ENCODE assay signal across 18 mouse cellular contexts in genomic region chr2:110351843-110352251, GRCm38 (mm10). TPM values are rescaled to one million over a fixed set of nuclear protein-coding genes. Genes with fewer than 3 reads are reported as not detected.
A peak's percentile ranks its signal among the peaks of the same experiment; 100 is the strongest.
DNase-seq lines count a peak whose midpoint lies in the region; ATAC-seq and TF ChIP-seq lines count a peak whose summit lies in the region.
"Had no signal": no experiment of that assay in that cellular context is flagged by ENCODE, and none has a peak within 500 bp of the region (broad histone marks: within the 10 kb centered on the region; RNA-seq: fewer than 3 reads in every experiment).

No protein-coding gene starts in this region.

- H3K27me3 ChIP-seq in forebrain, embryonic 13.5 days, result no peaks in the 10 kb centered on the region
- no peaks in the 10 kb centered on the region for H3K27me3 ChIP-seq in forebrain, embryonic 10.5 days (ENCODE audit: poor library complexity, severe bottlenecking)
- H3K27me3 ChIP-seq in lung, embryonic 14.5 days (ENCODE audit: insufficient read depth, low read length), result no peaks in the 10 kb centered on the region
- no peaks in the 10 kb centered on the region for H3K27me3 ChIP-seq in hindbrain, embryonic 12.5 days
- H3K27me3 ChIP-seq in midbrain, postnatal 0 days (ENCODE audit: insufficient read depth, low read length), result no peaks in the 10 kb centered on the region
- H3K27me3 ChIP-seq: embryonic facial prominence, embryonic 12.5 days; liver, embryonic 15.5 days; neural tube, embryonic 13.5 days had no signal

- ATAC-seq in forebrain, embryonic 13.5 days, result peak; percentile 30; the same call in 1 of the 2 replicates
- ATAC-seq in lung, embryonic 14.5 days (ENCODE audit: insufficient read depth), result no peak
- ATAC-seq in hindbrain, embryonic 12.5 days (ENCODE audit: low FRiP score), result peak; percentile 81
- ATAC-seq in midbrain, postnatal 0 days (ENCODE audit: low FRiP score), result no peak; the same call in 1 of the 2 replicates
- ATAC-seq: intestine, embryonic 16.5 days had no signal

- no peak overlapping the region for H3K4me2 ChIP-seq in forebrain, embryonic 13.5 days
- no peak overlapping the region for H3K4me2 ChIP-seq in lung, embryonic 14.5 days
- no peak overlapping the region for H3K4me2 ChIP-seq in hindbrain, embryonic 12.5 days (replicated peaks)
- H3K4me2 ChIP-seq in midbrain, postnatal 0 days (ENCODE audit: low read depth, low read length, poor library complexity, severe bottlenecking), result no peak overlapping the region
- H3K4me2 ChIP-seq: embryonic facial prominence, embryonic 12.5 days; liver, embryonic 15.5 days; neural tube, embryonic 13.5 days had no signal

- 43% methylated on average over 5 of the region's 5 CpGs for WGBS in forebrain, embryonic 13.5 days
- WGBS in forebrain, embryonic 10.5 days, result 59% methylated on average over 5 of the region's 5 CpGs
- WGBS in lung, embryonic 14.5 days, result 52% methylated on average over 5 of the region's 5 CpGs
- 28% methylated on average over 5 of the region's 5 CpGs for WGBS in hindbrain, embryonic 12.5 days
- WGBS in midbrain, postnatal 0 days, result 33% methylated on average over 5 of the region's 5 CpGs

- no peaks in the 10 kb centered on the region for H3K36me3 ChIP-seq in forebrain, embryonic 13.5 days (ENCODE audit: poor library complexity, severe bottlenecking)
- no peaks in the 10 kb centered on the region for H3K36me3 ChIP-seq in forebrain, embryonic 10.5 days (replicated peaks)
- no peaks in the 10 kb centered on the region for H3K36me3 ChIP-seq in lung, embryonic 14.5 days (ENCODE audit: insufficient read depth)
- no peaks in the 10 kb centered on the region for H3K36me3 ChIP-seq in hindbrain, embryonic 12.5 days
- no peaks in the 10 kb centered on the region for H3K36me3 ChIP-seq in midbrain, postnatal 0 days (ENCODE audit: insufficient read depth, low read length)
- H3K36me3 ChIP-seq: embryonic facial prominence, embryonic 12.5 days; liver, embryonic 15.5 days; neural tube, embryonic 13.5 days had no signal

- H3K27ac ChIP-seq in forebrain, embryonic 13.5 days, result no peak overlapping the region
- H3K27ac ChIP-seq in forebrain, embryonic 10.5 days, result no peak overlapping the region
- no peak overlapping the region for H3K27ac ChIP-seq in lung, embryonic 14.5 days (ENCODE audit: low read depth)
- no peak overlapping the region for H3K27ac ChIP-seq in hindbrain, embryonic 12.5 days
- H3K27ac ChIP-seq in midbrain, postnatal 0 days (ENCODE audit: low read depth, low read length), result no peak overlapping the region
- H3K27ac ChIP-seq: embryonic facial prominence, embryonic 12.5 days; liver, embryonic 15.5 days; neural tube, embryonic 13.5 days had no signal

- H3K9me3 ChIP-seq in forebrain, embryonic 13.5 days (replicated peaks), result no peaks in the 10 kb centered on the region
- no peaks in the 10 kb centered on the region for H3K9me3 ChIP-seq in forebrain, embryonic 10.5 days
- no peaks in the 10 kb centered on the region for H3K9me3 ChIP-seq in lung, embryonic 14.5 days (ENCODE audit: low read depth, low read length)
- H3K9me3 ChIP-seq in hindbrain, embryonic 12.5 days (replicated peaks), result no peaks in the 10 kb centered on the region
- no peaks in the 10 kb centered on the region for H3K9me3 ChIP-seq in midbrain, postnatal 0 days (ENCODE audit: low read length)
- H3K9me3 ChIP-seq: embryonic facial prominence, embryonic 12.5 days; liver, embryonic 15.5 days; neural tube, embryonic 13.5 days had no signal

- peaks cover 5% of the 10 kb centered on the region; the same call in 1 of the 2 replicates for H3K4me1 ChIP-seq in forebrain, embryonic 13.5 days
- 0 out of 2 replicates have a peak, but pooled peaks cover 3% of the 10 kb centered on the region for H3K4me1 ChIP-seq in forebrain, embryonic 10.5 days
- H3K4me1 ChIP-seq in lung, embryonic 14.5 days (ENCODE audit: insufficient read depth), result no peaks in the 10 kb centered on the region
- H3K4me1 ChIP-seq in hindbrain, embryonic 12.5 days, result peaks cover 4% of the 10 kb centered on the region; the same call in 1 of the 2 replicates
- no peaks in the 10 kb centered on the region for H3K4me1 ChIP-seq in midbrain, postnatal 0 days (ENCODE audit: insufficient read depth, low read length)
- H3K4me1 ChIP-seq: embryonic facial prominence, embryonic 12.5 days; liver, embryonic 15.5 days; neural tube, embryonic 13.5 days had no signal

- TF ChIP-seq CTCF in lung, embryonic 14.5 days (IDR thresholded peaks at IDR 0.05; ENCODE audit: low read depth), result no peak
- no peak for TF ChIP-seq CTCF in midbrain, postnatal 0 days (IDR thresholded peaks at IDR 0.05)

- no peak overlapping the region for H3K4me3 ChIP-seq in forebrain, embryonic 13.5 days
- no peak overlapping the region for H3K4me3 ChIP-seq in forebrain, embryonic 10.5 days
- no peak overlapping the region for H3K4me3 ChIP-seq in lung, embryonic 14.5 days (ENCODE audit: low read depth, low read length)
- no peak overlapping the region for H3K4me3 ChIP-seq in hindbrain, embryonic 12.5 days
- H3K4me3 ChIP-seq in midbrain, postnatal 0 days (ENCODE audit: low read depth, low read length), result no peak overlapping the region
- H3K4me3 ChIP-seq: embryonic facial prominence, embryonic 12.5 days; liver, embryonic 15.5 days; neural tube, embryonic 13.5 days had no signal

- no peak overlapping the region for H3K9ac ChIP-seq in forebrain, embryonic 13.5 days
- no peak overlapping the region for H3K9ac ChIP-seq in lung, embryonic 14.5 days
- H3K9ac ChIP-seq in hindbrain, embryonic 12.5 days, result no peak overlapping the region
- no peak overlapping the region for H3K9ac ChIP-seq in midbrain, postnatal 0 days (replicated peaks; ENCODE audit: low read length, poor library complexity, severe bottlenecking)
- H3K9ac ChIP-seq: embryonic facial prominence, embryonic 12.5 days; liver, embryonic 15.5 days; neural tube, embryonic 13.5 days had no signal

- DNase-seq in forebrain, embryonic 10.5 days (ENCODE audit: extremely low spot score, low spot score), result no peak
- peak; percentile 59 for DNase-seq in lung, embryonic 14.5 days
- DNase-seq in lung, postnatal 25 days (ENCODE audit: low spot score), result no peak
- DNase-seq in midbrain, postnatal 0 days (ENCODE audit: low spot score), result peak; percentile 46
- no peak for DNase-seq in left cerebral cortex, adult 9 months (ENCODE audit: low spot score in 2 of 2)
- no peak for DNase-seq in left cerebral cortex, adult 11 months (ENCODE audit: low spot score)
- DNase-seq: B cell, adult 2 months; cerebellum, adult 9-10 months; right cerebral cortex, postnatal 14 days; thymus, postnatal 14 days had no signal

RNA-seq across cellular contexts. Expression of gene Fibin, which starts 11.1 kb away (rescaled TPM):
- polyA plus RNA-seq in forebrain, embryonic 13.5 days (2015; fragmentation: Nextera tagmentation; extraction: Ambion mirVana), result 0.84 and 1.2 TPM in 2 replicates
- polyA plus RNA-seq in forebrain, embryonic 10.5 days (2016; fragmentation: Nextera tagmentation; extraction: Ambion mirVana), result 0.43 and 1.2 TPM in 2 replicates
- polyA plus RNA-seq in lung, embryonic 14.5 days (2014; fragmentation: Nextera tagmentation; extraction: Ambion mirVana), result 33.5 and 36.2 TPM in 2 replicates
- polyA plus RNA-seq in hindbrain, embryonic 12.5 days (2016; fragmentation: Nextera tagmentation; extraction: Ambion mirVana), result 29.5 and 54.2 TPM in 2 replicates
- 7.9 and 9.7 TPM in 2 replicates for total RNA-seq in midbrain, postnatal 0 days (2014; rRNA removed)
- 5.8 and 7.4 TPM in 2 replicates for polyA plus RNA-seq in midbrain, postnatal 0 days (2015; fragmentation: Nextera tagmentation; extraction: Ambion mirVana)
- total RNA-seq: ES-E14; megakaryocyte progenitor cell, adult 5-6 weeks had no signal

RNA-seq across cellular contexts. Expression of gene Bbox1, which starts 37.5 kb away (rescaled TPM):
- polyA plus RNA-seq in forebrain, embryonic 13.5 days (2015; fragmentation: Nextera tagmentation; extraction: Ambion mirVana), result 0.06 and 0.10 TPM in 2 replicates
- polyA plus RNA-seq in forebrain, embryonic 10.5 days (2016; fragmentation: Nextera tagmentation; extraction: Ambion mirVana), result not detected in 2 replicates
- 0.17 and 0.46 TPM in 2 replicates for polyA plus RNA-seq in lung, embryonic 14.5 days (2014; fragmentation: Nextera tagmentation; extraction: Ambion mirVana)
- polyA plus RNA-seq in hindbrain, embryonic 12.5 days (2016; fragmentation: Nextera tagmentation; extraction: Ambion mirVana), result 0.08 TPM in 1 of 2 replicates, not detected in the other
- total RNA-seq in midbrain, postnatal 0 days (2014; rRNA removed), result 2.4 and 3.3 TPM in 2 replicates
- polyA plus RNA-seq in midbrain, postnatal 0 days (2015; fragmentation: Nextera tagmentation; extraction: Ambion mirVana), result 3.0 and 3.1 TPM in 2 replicates
- total RNA-seq: ES-E14; megakaryocyte progenitor cell, adult 5-6 weeks had no signal
- polyA plus RNA-seq: neural tube, embryonic 13.5 days had no signal

Comparison
In these comparisons a context has a peak if more than half of its experiments do, and no peak if none do; other contexts are left out.
1. DNase-seq: peak in lung, embryonic 14.5 days (single experiment) and midbrain, postnatal 0 days (single experiment); none in forebrain, embryonic 10.5 days (single experiment), lung, postnatal 25 days (single experiment), left cerebral cortex, adult 9 months (0 of 2) and left cerebral cortex, adult 11 months (single experiment).
2. ATAC-seq: peak in forebrain, embryonic 13.5 days (single experiment) and hindbrain, embryonic 12.5 days (single experiment); none in lung, embryonic 14.5 days (single experiment) and midbrain, postnatal 0 days (single experiment).